Mouse (Mus musculus) thymus, postnatal 10 days (tissue): ENCODE measurements around the gene Zc3h8.

Experiments
- DNase-seq, 2 experiments: peaks; one replicate each; pipeline ENCODE4 v3.0.0; 2021; ENCODE audit warnings: low spot score in 2 of 2

The Zc3h8 gene

GRCm38 (mm10) chr2:128943538-128944528 is at the start of gene Zc3h8:
TSS of gene Zc3h8 (minus strand) at chr2:128944077.
- DNase-seq, result peak; percentile 94 to 99

- no peak for DNase-seq
These were observed 40.9 kb upstream of the Zc3h8 start for GRCm38 (mm10) chr2:128984746-128985145.

DNA sequence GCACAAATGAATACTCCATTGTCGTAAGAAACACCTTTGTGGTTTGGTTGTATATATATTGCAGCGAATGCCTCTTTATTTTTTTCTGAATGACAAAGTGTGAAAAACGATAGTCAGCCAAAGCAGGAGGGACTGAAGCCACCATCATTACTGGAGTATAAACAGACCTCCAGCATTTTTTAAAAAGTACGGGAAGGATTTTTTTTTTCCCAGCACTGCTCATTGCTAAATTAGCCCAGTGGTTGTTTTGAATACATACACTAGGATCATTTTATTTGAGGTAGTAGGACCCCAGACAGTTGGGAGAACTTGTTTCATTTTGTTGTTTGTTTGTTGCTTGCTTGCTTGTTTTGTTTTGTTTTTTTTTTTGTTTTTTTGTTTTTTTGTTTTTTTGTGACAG is 31.7 kb upstream of the Zc3h8 start:
- DNase-seq, result no peak

GRCm38 (mm10) chr2:128972301-128972700 is 28.4 kb upstream of the Zc3h8 start:
- DNase-seq, result no peak

GRCm38 (mm10) chr2:128968475-128969083 is 24.7 kb upstream of the Zc3h8 start:
- DNase-seq, result no peak

GRCm38 (mm10) chr2:128967661-128968441 is 24.0 kb upstream of the Zc3h8 start, which contains the start of gene Gm10762:
TSS of gene Gm10762 (minus strand) at chr2:128967725.
- DNase-seq, result peak; percentile 65 to 71

DNA sequence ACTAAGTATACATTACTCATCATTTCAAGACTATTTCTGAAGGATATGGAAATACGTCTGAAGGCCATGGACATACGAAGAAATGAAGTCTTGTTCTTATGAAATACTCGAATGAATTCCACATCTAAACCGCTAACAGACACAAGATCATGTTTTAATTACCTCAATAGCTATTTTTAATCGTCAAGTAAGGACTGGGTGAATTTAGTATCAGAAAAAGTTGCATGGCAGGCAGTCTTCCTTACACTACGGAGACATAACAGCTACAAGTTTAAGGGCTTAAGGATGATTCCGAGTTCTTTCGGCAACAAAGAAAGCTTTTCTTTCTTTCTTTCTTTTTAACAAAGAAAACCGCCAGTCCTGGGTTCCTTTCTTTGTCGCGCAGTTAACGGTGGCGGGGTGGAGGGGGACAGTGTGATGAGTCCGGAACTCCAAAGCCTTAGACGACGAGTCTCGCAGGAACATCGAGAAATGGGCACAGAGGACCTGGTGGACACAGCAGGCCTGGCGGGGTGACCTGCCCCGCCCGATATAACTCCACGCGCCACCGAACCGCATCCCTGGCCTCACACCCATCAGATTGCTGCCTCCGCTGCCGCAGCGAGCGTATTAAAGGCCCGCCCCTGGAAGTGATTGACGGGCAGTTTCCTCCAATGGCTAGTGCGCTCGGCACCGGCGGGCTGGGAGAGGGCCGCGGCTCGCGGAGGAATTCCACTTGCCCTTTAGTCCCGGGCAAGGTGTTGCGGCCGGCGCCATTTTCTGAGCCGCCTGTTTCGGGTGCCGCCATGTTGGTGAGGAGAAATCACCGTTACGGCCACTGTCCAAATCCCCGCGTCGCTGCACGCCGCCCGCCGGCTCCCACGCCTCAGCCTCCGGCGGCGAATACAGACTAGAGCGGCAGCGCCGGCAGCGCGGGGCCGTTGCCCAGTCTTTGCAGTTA is 23.0 kb upstream of the Zc3h8 start, which contains the start of gene Zc3h6:
Gene Zc3h6 (plus strand): TSS at position 762 of the 940 bp plus-strand sequence.
- DNase-seq, result peak; percentile 97 to 98

- no peak for DNase-seq
These were observed 22.4 kb upstream of the Zc3h8 start for GRCm38 (mm10) chr2:128966236-128966635.

DNA sequence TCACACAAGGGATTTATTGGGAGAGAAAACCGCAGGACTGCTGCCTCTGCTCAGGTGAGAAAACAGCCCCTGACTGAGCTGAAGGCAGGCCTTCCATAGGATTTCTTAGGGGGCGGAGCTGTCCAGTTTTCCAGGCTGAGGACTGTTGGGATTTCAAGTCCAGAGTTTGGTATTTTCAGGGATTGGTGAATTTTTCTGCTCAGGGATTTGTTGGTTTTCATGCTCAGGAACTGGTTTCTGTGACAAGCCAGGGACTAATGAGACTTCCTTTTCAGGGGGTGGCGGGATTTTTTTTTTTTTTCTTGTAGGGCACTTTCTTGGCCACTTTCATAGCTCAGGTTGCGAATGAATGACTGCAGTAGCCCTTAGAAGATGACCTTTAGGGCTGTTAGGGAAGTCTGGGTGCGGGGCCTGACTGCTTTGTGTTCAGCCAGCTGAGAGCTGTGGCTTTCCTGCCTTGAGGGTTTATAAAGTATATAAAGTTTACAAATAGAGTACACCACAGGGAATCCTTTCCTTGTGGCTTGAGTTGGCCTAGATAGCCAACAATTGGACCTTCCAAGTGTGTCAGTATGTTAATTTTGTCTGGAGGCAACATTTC is 21.7 kb upstream of the Zc3h8 start:
- DNase-seq, result no peak

- no peak for DNase-seq
These were observed 10.3 kb upstream of the Zc3h8 start for GRCm38 (mm10) chr2:128954186-128954585.

- peak in 1 of 2 experiments; percentile 67 for DNase-seq
These were observed 4.2 kb upstream of the Zc3h8 start for GRCm38 (mm10) chr2:128947962-128948588.

GRCm38 (mm10) chr2:128936256-128936655 is 7.6 kb downstream of the Zc3h8 start:
- DNase-seq, result no peak

GRCm38 (mm10) chr2:128930704-128931103 is 13.2 kb downstream of the Zc3h8 start:
- no peak for DNase-seq

GRCm38 (mm10) chr2:128928446-128928845 is 15.4 kb downstream of the Zc3h8 start:
- DNase-seq, result peak; percentile 14 to 15

DNA sequence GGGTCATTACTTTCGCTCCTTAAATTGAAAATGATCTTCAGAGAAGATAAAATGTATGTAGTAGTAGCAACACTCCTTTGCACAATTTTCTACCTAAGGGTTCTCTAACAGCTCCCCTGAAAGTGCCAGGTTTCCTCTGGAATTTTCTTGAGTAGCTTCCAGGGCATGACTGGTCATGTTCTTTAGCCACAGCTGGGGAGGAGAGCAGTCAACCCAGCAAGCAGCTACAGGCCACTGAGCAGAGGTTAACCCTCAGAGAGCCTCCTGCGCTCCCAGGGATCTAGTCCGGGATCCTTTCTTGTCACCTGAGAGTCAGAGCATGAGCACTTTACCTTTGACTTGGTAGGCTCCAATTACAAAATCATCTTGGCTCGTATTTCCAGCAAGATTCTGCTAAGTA is 19.1 kb downstream of the Zc3h8 start:
- DNase-seq, result no peak

DNA sequence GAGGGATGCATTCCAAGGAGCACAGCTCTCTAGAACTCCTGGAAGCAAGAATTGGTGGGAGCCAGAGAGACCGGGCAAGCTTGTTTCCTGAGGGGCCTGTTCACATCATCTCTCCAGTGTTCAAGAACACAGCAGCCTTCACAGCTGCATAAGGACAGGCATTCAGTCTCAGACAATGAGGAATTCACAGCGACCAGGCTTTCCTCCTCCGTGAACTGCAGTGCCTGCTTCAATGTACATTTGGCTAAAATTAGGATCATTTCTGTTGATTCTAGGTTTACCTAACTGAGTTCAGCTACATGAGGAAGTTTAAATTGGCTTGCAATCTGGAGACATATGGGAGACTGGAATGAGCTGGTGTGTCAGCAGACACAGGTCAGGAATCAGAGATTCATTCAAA is 27.3 kb downstream of the Zc3h8 start:
- DNase-seq, result no peak

DNA sequence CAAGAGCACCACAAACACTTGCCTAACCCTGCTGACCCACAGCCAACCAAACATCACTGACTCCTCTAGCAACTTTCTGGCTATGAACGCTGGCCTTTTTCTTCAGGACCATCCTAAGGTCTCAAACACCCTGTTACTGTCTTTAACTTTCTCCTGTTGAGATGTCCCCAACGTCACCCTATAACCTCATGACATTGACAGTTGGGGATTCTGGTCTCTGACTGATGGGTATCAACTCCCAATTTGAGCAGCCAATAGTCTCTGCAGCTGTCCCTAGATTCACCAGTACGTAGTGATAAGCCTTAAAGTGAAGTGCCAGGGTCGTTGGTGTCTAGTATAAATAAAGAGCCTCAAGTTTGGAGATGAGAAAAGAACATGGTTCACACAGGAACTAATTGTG is 28.9 kb downstream of the Zc3h8 start:
- no peak for DNase-seq

- DNase-seq, result no peak
These were observed 40.2 kb downstream of the Zc3h8 start for GRCm38 (mm10) chr2:128903661-128904060.

GRCm38 (mm10) chr2:128902843-128903242 is 41.0 kb downstream of the Zc3h8 start:
- DNase-seq, result no peak

DNA sequence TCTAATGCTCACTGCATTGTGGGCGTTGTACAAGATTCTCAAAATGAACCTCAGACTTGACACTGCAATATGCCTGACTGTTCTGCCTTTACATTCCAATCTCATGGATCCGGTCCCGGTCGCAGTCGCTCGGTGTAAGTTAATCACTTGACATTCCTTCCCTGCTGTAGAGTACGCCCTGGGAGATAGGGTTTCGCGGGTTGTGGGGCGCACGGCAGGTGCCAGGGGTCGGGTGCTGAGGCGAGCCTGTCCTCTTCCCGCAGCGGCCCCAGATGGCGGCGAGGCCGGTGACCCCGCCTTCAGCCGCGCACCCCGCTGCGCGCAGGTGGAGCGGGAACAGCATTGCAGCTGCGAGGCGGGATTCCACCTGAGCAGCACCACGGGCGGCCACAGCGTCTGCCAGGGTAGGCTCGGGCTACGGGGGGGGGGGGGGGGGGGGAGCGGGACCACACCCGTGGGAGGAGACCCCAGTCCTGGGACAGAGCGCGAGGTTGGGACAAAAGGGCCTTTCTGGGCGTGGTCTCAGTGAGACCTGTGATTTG is 51.6 kb downstream of the Zc3h8 start:
- no peak for DNase-seq
